Mouse (Mus musculus): ENCODE results near the gene Ssxa1. TPM values are rescaled to one million over a fixed set of nuclear protein-coding genes. Genes with fewer than 3 reads are reported as not detected.
"Not testable (repeated sequence)": the region's sequence is repeated elsewhere in the genome, so short reads cannot be mapped to it uniquely, and the experiment has no call there.

The Ssxa1 gene
- not detected in 2 replicates for polyA plus RNA-seq (2015; fragmentation: Nextera tagmentation; extraction: Ambion mirVana)

GRCm38 (mm10) chrX:21115520-21115919 lies at the start of gene Ssxa1:
TSS of gene Ssxa1 (plus strand) at chrX:21115820.
- H3K9ac ChIP-seq (ENCODE audit: low read depth, low read length): no peak within 1 kb of the TSS
- WGBS: 77% methylated on average over 4 of the region's 4 CpGs
- H3K27me3 ChIP-seq (replicated peaks; ENCODE audit: control insufficient read depth, insufficient read depth, low read length): no peaks in the 10 kb centered on the region
- no peak within 1 kb of the TSS for H3K4me2 ChIP-seq (replicated peaks; ENCODE audit: low read depth)
- no peaks in the 10 kb centered on the region for H3K36me3 ChIP-seq (ENCODE audit: control insufficient read depth, insufficient read depth)
- no peak for ATAC-seq
- no peak within 1 kb of the TSS for H3K4me3 ChIP-seq (ENCODE audit: low read depth, low read length)
- H3K9me3 ChIP-seq (ENCODE audit: control insufficient read depth): no peaks in the 10 kb centered on the region
- no peak for TF ChIP-seq CTCF (IDR thresholded peaks at IDR 0.05; ENCODE audit: low read depth)
- H3K27ac ChIP-seq (ENCODE audit: low read depth, low read length): no peak within 1 kb of the TSS
- H3K4me1 ChIP-seq (replicated peaks; ENCODE audit: control insufficient read depth, insufficient read depth, low read length): no peaks in the 10 kb centered on the region

GRCm38 (mm10) chrX:21068106-21068505 lies 47.5 kb upstream of the Ssxa1 start, which contains the start of gene Spaca5:
TSS of gene Spaca5 (plus strand) at chrX:21068406.
- no peak within 1 kb of the TSS for H3K9ac ChIP-seq (ENCODE audit: low read depth, low read length)
- H3K9me3 ChIP-seq (ENCODE audit: control insufficient read depth): no peaks in the 10 kb centered on the region
- no peak within 1 kb of the TSS for H3K27ac ChIP-seq (ENCODE audit: low read depth, low read length)
- H3K36me3 ChIP-seq (ENCODE audit: control insufficient read depth, insufficient read depth): no peaks in the 10 kb centered on the region
- no peak within 1 kb of the TSS for H3K4me3 ChIP-seq (ENCODE audit: low read depth, low read length)
- H3K4me2 ChIP-seq (replicated peaks; ENCODE audit: low read depth): no peak within 1 kb of the TSS
- H3K27me3 ChIP-seq (replicated peaks; ENCODE audit: control insufficient read depth, insufficient read depth, low read length): no peaks in the 10 kb centered on the region
- ATAC-seq: no peak
- TF ChIP-seq CTCF (IDR thresholded peaks at IDR 0.05; ENCODE audit: low read depth): no peak
- H3K4me1 ChIP-seq (replicated peaks; ENCODE audit: control insufficient read depth, insufficient read depth, low read length): no peaks in the 10 kb centered on the region

GRCm38 (mm10) chrX:21088645-21088982 lies 27.0 kb upstream of the Ssxa1 start:
- Histone ChIP-seq H3K4me3 (ENCODE audit: low read depth, low read length) (peak overlapping the region; percentile 41), H3K4me1 (replicated peaks; ENCODE audit: control insufficient read depth, insufficient read depth, low read length) (no peaks in the 10 kb centered on the region), H3K27me3 (replicated peaks; ENCODE audit: control insufficient read depth, insufficient read depth, low read length) (no peaks in the 10 kb centered on the region), H3K36me3 (ENCODE audit: control insufficient read depth, insufficient read depth) (no peaks in the 10 kb centered on the region), H3K4me2 (replicated peaks; ENCODE audit: low read depth) (peak overlapping the region; percentile 65), H3K9ac (ENCODE audit: low read depth, low read length) (0 out of 2 replicates have a peak overlapping the region, but pooled peaks have one; percentile 22), H3K27ac (ENCODE audit: low read depth, low read length) (no peak overlapping the region), H3K9me3 (ENCODE audit: control insufficient read depth) (no peaks in the 10 kb centered on the region)
- no peak for ATAC-seq
- no peak for TF ChIP-seq CTCF (IDR thresholded peaks at IDR 0.05; ENCODE audit: low read depth)
- WGBS: 32% methylated on average over 6 of the region's 6 CpGs

GRCm38 (mm10) chrX:21088983-21089866 lies 26.4 kb upstream of the Ssxa1 start, which contains the start of gene Zfp300:
TSS of gene Zfp300 (minus strand) at chrX:21089527.
- peak within 1 kb of the TSS; percentile 41 for H3K4me3 ChIP-seq (ENCODE audit: low read depth, low read length)
- H3K9me3 ChIP-seq (ENCODE audit: control insufficient read depth): no peaks in the 10 kb centered on the region
- 23% methylated on average over 27 of the region's 27 CpGs for WGBS
- no peak for TF ChIP-seq CTCF (IDR thresholded peaks at IDR 0.05; ENCODE audit: low read depth)
- ATAC-seq: no peak
- H3K27ac ChIP-seq (ENCODE audit: low read depth, low read length): peak within 1 kb of the TSS; percentile 46; the same call in 1 of the 2 replicates
- no peaks in the 10 kb centered on the region for H3K4me1 ChIP-seq (replicated peaks; ENCODE audit: control insufficient read depth, insufficient read depth, low read length)
- H3K9ac ChIP-seq (ENCODE audit: low read depth, low read length): 0 out of 2 replicates have a peak within 1 kb of the TSS, but pooled peaks have one; percentile 22
- peak within 1 kb of the TSS; percentile 65 for H3K4me2 ChIP-seq (replicated peaks; ENCODE audit: low read depth)
- H3K36me3 ChIP-seq (ENCODE audit: control insufficient read depth, insufficient read depth): no peaks in the 10 kb centered on the region
- no peaks in the 10 kb centered on the region for H3K27me3 ChIP-seq (replicated peaks; ENCODE audit: control insufficient read depth, insufficient read depth, low read length)

- Histone ChIP-seq H3K36me3 (ENCODE audit: control insufficient read depth, insufficient read depth) (no peaks in the 10 kb centered on the region), H3K9me3 (ENCODE audit: control insufficient read depth) (no peaks in the 10 kb centered on the region), H3K27me3 (replicated peaks; ENCODE audit: control insufficient read depth, insufficient read depth, low read length) (no peaks in the 10 kb centered on the region), H3K9ac (ENCODE audit: low read depth, low read length) (no peak overlapping the region), H3K27ac (ENCODE audit: low read depth, low read length) (peak overlapping the region; percentile 46; the same call in 1 of the 2 replicates), H3K4me2 (replicated peaks; ENCODE audit: low read depth) (peak overlapping the region; percentile 65), H3K4me3 (ENCODE audit: low read depth, low read length) (no peak overlapping the region), H3K4me1 (replicated peaks; ENCODE audit: control insufficient read depth, insufficient read depth, low read length) (no peaks in the 10 kb centered on the region)
- no peak for ATAC-seq
- 58% methylated on average over 7 of the region's 7 CpGs for WGBS
- TF ChIP-seq CTCF (IDR thresholded peaks at IDR 0.05; ENCODE audit: low read depth): no peak
Observed at GRCm38 (mm10) chrX:21089867-21090239, 25.8 kb upstream of the Ssxa1 start.

- not testable (repeated sequence) for H3K4me3 ChIP-seq (ENCODE audit: low read depth, low read length); H3K9me3 ChIP-seq (ENCODE audit: control insufficient read depth); H3K27ac ChIP-seq (ENCODE audit: low read depth, low read length); ATAC-seq; H3K4me2 ChIP-seq (replicated peaks; ENCODE audit: low read depth); H3K27me3 ChIP-seq (replicated peaks; ENCODE audit: control insufficient read depth, insufficient read depth, low read length); H3K36me3 ChIP-seq (ENCODE audit: control insufficient read depth, insufficient read depth); H3K9ac ChIP-seq (ENCODE audit: low read depth, low read length); H3K4me1 ChIP-seq (replicated peaks; ENCODE audit: control insufficient read depth, insufficient read depth, low read length)
- 95% methylated on average over 25 of the region's 25 CpGs for WGBS
Observed at GRCm38 (mm10) chrX:21146675-21147074, 31.1 kb downstream of the Ssxa1 start.

Other genes with a start within 250 kb of the Ssxa1 start
- 7.0 and 11.5 TPM in 2 replicates for gene Timp1, start 245.7 kb upstream of the Ssxa1 start, polyA plus RNA-seq (2015; fragmentation: Nextera tagmentation; extraction: Ambion mirVana)
- 1.8 and 2.1 TPM in 2 replicates for gene Syn1, start 194.8 kb upstream of the Ssxa1 start, polyA plus RNA-seq (2015; fragmentation: Nextera tagmentation; extraction: Ambion mirVana)
- 3.5 and 4.2 TPM in 2 replicates for gene Cfp, start 184.3 kb upstream of the Ssxa1 start, polyA plus RNA-seq (2015; fragmentation: Nextera tagmentation; extraction: Ambion mirVana)
- gene Elk1, start 165.2 kb upstream of the Ssxa1 start, polyA plus RNA-seq (2015; fragmentation: Nextera tagmentation; extraction: Ambion mirVana): 3.7 and 4.1 TPM in 2 replicates
- gene Uxt, start 153.8 kb upstream of the Ssxa1 start, polyA plus RNA-seq (2015; fragmentation: Nextera tagmentation; extraction: Ambion mirVana): 76.8 and 78.7 TPM in 2 replicates
- gene Zfp182, start 53.5 kb upstream of the Ssxa1 start, polyA plus RNA-seq (2015; fragmentation: Nextera tagmentation; extraction: Ambion mirVana): 2.6 and 3.2 TPM in 2 replicates
- gene Spaca5, start 47.4 kb upstream of the Ssxa1 start, polyA plus RNA-seq (2015; fragmentation: Nextera tagmentation; extraction: Ambion mirVana): not detected in 2 replicates
- gene Zfp300, start 26.3 kb upstream of the Ssxa1 start, polyA plus RNA-seq (2015; fragmentation: Nextera tagmentation; extraction: Ambion mirVana): 0.24 and 0.52 TPM in 2 replicates
- not detected in 2 replicates for gene Gm21876, start 59.8 kb downstream of the Ssxa1 start, polyA plus RNA-seq (2015; fragmentation: Nextera tagmentation; extraction: Ambion mirVana)